Mouse (Mus musculus) heart, embryonic 15.5 days (tissue): ENCODE results near the gene Serpina1e. TPM values are rescaled to one million over a fixed set of nuclear protein-coding genes. Genes with fewer than 3 reads are reported as not detected.
"Not testable (repeated sequence)": the region's sequence is repeated elsewhere in the genome, so short reads cannot be mapped to it uniquely, and the experiment has no call there.

Experiments
- ATAC-seq: fragments of 200-750 bp; cut with Nextera tagmentation; replicated peaks from 2 replicates; pipeline ENCODE4 v1.8.0; 2017; ENCODE audit warnings: low read depth, moderate TSS enrichment; ENCODE audit not compliant: insufficient number of reproducible peaks, insufficient read depth, low FRiP score
- H3K27ac ChIP-seq: fragments of 300-500 bp; sonication (generic); 2 replicates; pipeline ENCODE4 v1.5.1; 2015; ENCODE audit warnings: mild to moderate bottlenecking, inconsistent platforms
- H3K27me3 ChIP-seq: fragments of 300-500 bp; sonication (generic); 2 replicates; pipeline ENCODE4 v1.6.1; 2015; ENCODE audit warnings: inconsistent platforms
- H3K36me3 ChIP-seq: fragments of 300-500 bp; sonication (generic); 2 replicates; pipeline ENCODE4 v1.6.1; 2015; ENCODE audit warnings: mild to moderate bottlenecking, inconsistent platforms
- H3K4me1 ChIP-seq: fragments of 300-500 bp; sonication (generic); replicated peaks from 2 replicates; pipeline ENCODE4 v1.6.1; 2015; ENCODE audit warnings: inconsistent platforms
- H3K4me2 ChIP-seq: fragments of 300-500 bp; sonication (generic); 2 replicates; pipeline ENCODE4 v1.6.1; 2015; ENCODE audit warnings: inconsistent platforms, mild to moderate bottlenecking, moderate library complexity
- H3K4me3 ChIP-seq: fragments of 300-500 bp; sonication (generic); 2 replicates; pipeline ENCODE4 v1.5.1; 2015; ENCODE audit warnings: mild to moderate bottlenecking, inconsistent platforms
- H3K9ac ChIP-seq: fragments of 300-500 bp; sonication (generic); 2 replicates; pipeline ENCODE4 v1.6.1; 2015; ENCODE audit warnings: mild to moderate bottlenecking, inconsistent platforms
- H3K9me3 ChIP-seq: fragments of 300-500 bp; sonication (generic); replicated peaks from 2 replicates; pipeline ENCODE4 v1.6.1; 2016; ENCODE audit warnings: inconsistent platforms
- WGBS: fragments of 180-500 bp; shearing (Covaris S2); methylation state at CpG from one replicate; pipeline ENCODE4 v1.1.7; 2015; ENCODE audit warnings: mixed read lengths; 5-methylcytosine and 5-hydroxymethylcytosine counted together
- polyA plus RNA-seq: library from polyadenylated mRNA; unstranded; fragments of >200 nt; fragmentation: Nextera tagmentation; extraction: Ambion mirVana; gene quantifications from 2 replicates; pipeline ENCODE4 v1.2.1, GENCODE M21; 2015

Serpina1e gene
- polyA plus RNA-seq, 1 experiment from 2014 or later = 0.40 TPM

GRCm38 (mm10) chr12:103962860-103963259, 4.1 kb upstream of the Serpina1e start:
- no peaks in the 10 kb centered on the region for H3K27me3 ChIP-seq
- no peak overlapping the region for H3K9ac ChIP-seq
- 69% methylated on average over 8 of the region's 8 CpGs for WGBS
- no peak overlapping the region for H3K4me2 ChIP-seq
- no peaks in the 10 kb centered on the region for H3K4me1 ChIP-seq
- H3K27ac ChIP-seq = no peak overlapping the region
- H3K4me3 ChIP-seq = no peak overlapping the region
- H3K9me3 ChIP-seq = no peaks in the 10 kb centered on the region; the same call in 1 of the 2 replicates
- no peak for ATAC-seq
- no peaks in the 10 kb centered on the region for H3K36me3 ChIP-seq

GRCm38 (mm10) chr12:103962337-103962736, 3.6 kb upstream of the Serpina1e start:
- H3K36me3 ChIP-seq = no peaks in the 10 kb centered on the region
- WGBS = 74% methylated on average over 5 of the region's 5 CpGs
- H3K4me1 ChIP-seq = no peaks in the 10 kb centered on the region
- no peak overlapping the region for H3K4me3 ChIP-seq
- no peak overlapping the region for H3K9ac ChIP-seq
- H3K4me2 ChIP-seq = no peak overlapping the region
- H3K27me3 ChIP-seq = no peaks in the 10 kb centered on the region
- ATAC-seq = no peak
- H3K9me3 ChIP-seq = no peaks in the 10 kb centered on the region; the same call in 1 of the 2 replicates
- H3K27ac ChIP-seq = no peak overlapping the region

- no peaks in the 10 kb centered on the region for H3K27me3 ChIP-seq
- no peak overlapping the region for H3K9ac ChIP-seq
- H3K9me3 ChIP-seq = no peaks in the 10 kb centered on the region; the same call in 1 of the 2 replicates
- H3K4me3 ChIP-seq = no peak overlapping the region
- no peak overlapping the region for H3K4me2 ChIP-seq
- no peaks in the 10 kb centered on the region for H3K36me3 ChIP-seq
- no peaks in the 10 kb centered on the region for H3K4me1 ChIP-seq
- 95% methylated on average over 1 of the region's 1 CpGs for WGBS
- ATAC-seq = no peak
- H3K27ac ChIP-seq = no peak overlapping the region
Observed at GRCm38 (mm10) chr12:103961716-103962115, 2.9 kb upstream of the Serpina1e start.

- not testable (repeated sequence) for H3K9ac ChIP-seq
Observed at GRCm38 (mm10) chr12:103956555-103956954, 2.2 kb downstream of the Serpina1e start.

GRCm38 (mm10) chr12:103952972-103953371, 5.8 kb downstream of the Serpina1e start:
- not testable (repeated sequence) for H3K27me3 ChIP-seq, H3K9ac ChIP-seq, H3K4me2 ChIP-seq, H3K4me3 ChIP-seq, H3K36me3 ChIP-seq, H3K4me1 ChIP-seq, ATAC-seq, H3K9me3 ChIP-seq, H3K27ac ChIP-seq
- 66% methylated on average over 3 of the region's 3 CpGs for WGBS

More at GRCm38 (mm10) chr12:103956555-103956954, 2.2 kb downstream of the Serpina1e start:
- not testable (repeated sequence) for H3K4me3 ChIP-seq, H3K4me1 ChIP-seq, H3K9me3 ChIP-seq, H3K27ac ChIP-seq, H3K27me3 ChIP-seq, H3K36me3 ChIP-seq, ATAC-seq, H3K4me2 ChIP-seq
- WGBS = 66% methylated on average over 2 of the region's 2 CpGs

- no peak overlapping the region for H3K27ac ChIP-seq
- 71% methylated on average over 4 of the region's 4 CpGs for WGBS
- no peaks in the 10 kb centered on the region for H3K9me3 ChIP-seq
- H3K4me2 ChIP-seq = no peak overlapping the region
- no peaks in the 10 kb centered on the region for H3K27me3 ChIP-seq
- no peaks in the 10 kb centered on the region for H3K4me1 ChIP-seq
- H3K4me3 ChIP-seq = no peak overlapping the region
- no peak overlapping the region for H3K9ac ChIP-seq
- no peaks in the 10 kb centered on the region for H3K36me3 ChIP-seq
- no peak for ATAC-seq
Observed at GRCm38 (mm10) chr12:103946243-103946642, 12.5 kb downstream of the Serpina1e start.

GRCm38 (mm10) chr12:103909181-103909580, 49.6 kb downstream of the Serpina1e start:
- WGBS = 91% methylated on average over 12 of the region's 16 CpGs

GRCm38 (mm10) chr12:103907746-103908145, 51.0 kb downstream of the Serpina1e start:
- H3K36me3 ChIP-seq = not testable (repeated sequence)

More at GRCm38 (mm10) chr12:103909181-103909580, 49.6 kb downstream of the Serpina1e start:
- not testable (repeated sequence) for H3K4me2 ChIP-seq, H3K4me1 ChIP-seq, ATAC-seq, H3K4me3 ChIP-seq, H3K36me3 ChIP-seq, H3K9me3 ChIP-seq, H3K27me3 ChIP-seq, H3K27ac ChIP-seq, H3K9ac ChIP-seq

GRCm38 (mm10) chr12:103904837-103905340, 53.9 kb downstream of the Serpina1e start, which contains the start of gene Serpina1c:
TSS of gene Serpina1c (minus strand) at chr12:103904887.
- not testable (repeated sequence) for ATAC-seq, H3K4me2 ChIP-seq, H3K36me3 ChIP-seq, H3K4me1 ChIP-seq, H3K27ac ChIP-seq, H3K4me3 ChIP-seq, H3K9ac ChIP-seq, H3K27me3 ChIP-seq, H3K9me3 ChIP-seq
- WGBS = 82% methylated on average over 4 of the region's 4 CpGs

More at GRCm38 (mm10) chr12:103907746-103908145, 51.0 kb downstream of the Serpina1e start:
- H3K4me2 ChIP-seq, H3K9me3 ChIP-seq, H3K9ac ChIP-seq, H3K4me3 ChIP-seq, ATAC-seq, H3K27me3 ChIP-seq, H3K27ac ChIP-seq, H3K4me1 ChIP-seq: not testable (repeated sequence)
- WGBS = 21% methylated on average over 1 of the region's 1 CpGs

GRCm38 (mm10) chr12:103901929-103902328, 56.8 kb downstream of the Serpina1e start:
- not testable (repeated sequence) for H3K36me3 ChIP-seq, H3K9me3 ChIP-seq, H3K4me2 ChIP-seq, H3K27ac ChIP-seq, ATAC-seq, H3K9ac ChIP-seq, H3K4me3 ChIP-seq, H3K27me3 ChIP-seq, H3K4me1 ChIP-seq
- WGBS = 77% methylated on average over 3 of the region's 3 CpGs
